Mouse (Mus musculus) forebrain, embryonic 14.5 days (tissue): Measurements from ENCODE around the gene Syne1. TPM values are rescaled to one million over a fixed set of nuclear protein-coding genes. Genes with fewer than 3 reads are reported as not detected.

Experiments
- ATAC-seq: fragments of 200-750 bp; cut with Nextera tagmentation; 2 replicates; pipeline ENCODE4 v1.8.0; 2017; ENCODE audit warnings: mild to moderate bottlenecking, moderate library complexity
- DNase-seq: peaks from one replicate; pipeline ENCODE4 v3.0.0-alpha.2; 2015; ENCODE audit warnings: low spot score
- H3K27ac ChIP-seq: fragments of 300-500 bp; sonication (generic); 2 replicates; pipeline ENCODE4 v1.5.1; 2014; ENCODE audit warnings: low read depth, mild to moderate bottlenecking, control low read depth, low read length, moderate library complexity
- H3K27me3 ChIP-seq: fragments of 300-500 bp; sonication (generic); replicated peaks from 2 replicates; pipeline ENCODE4 v1.6.1; 2014; ENCODE audit warnings: low read length, control low read depth, mixed read lengths; ENCODE audit not compliant: control insufficient read depth, insufficient read depth
- H3K36me3 ChIP-seq: fragments of 300-500 bp; sonication (generic); 2 replicates; pipeline ENCODE4 v1.6.1; 2014; ENCODE audit warnings: low read length, control low read depth; ENCODE audit not compliant: control insufficient read depth, insufficient read depth
- H3K4me1 ChIP-seq: fragments of 300-500 bp; sonication (generic); 2 replicates; pipeline ENCODE4 v1.6.1; 2014; ENCODE audit warnings: antibody characterized with exemption, low read length, control low read depth; ENCODE audit not compliant: control insufficient read depth, insufficient read depth
- H3K4me2 ChIP-seq: fragments of 300-500 bp; sonication (generic); 2 replicates; pipeline ENCODE4 v1.6.1; 2014; ENCODE audit warnings: mild to moderate bottlenecking, control low read depth, low read length
- H3K4me3 ChIP-seq: fragments of 300-500 bp; sonication (generic); 2 replicates; pipeline ENCODE4 v1.5.1; 2014; ENCODE audit warnings: low read depth, low read length, control low read depth
- H3K9ac ChIP-seq: fragments of 300-500 bp; sonication (generic); 2 replicates; pipeline ENCODE4 v1.6.1; 2014; ENCODE audit warnings: mild to moderate bottlenecking, low read length, control low read depth, moderate library complexity
- H3K9me3 ChIP-seq: fragments of 300-500 bp; sonication (generic); replicated peaks from 2 replicates; pipeline ENCODE4 v1.6.1; 2016; ENCODE audit warnings: low read length, control low read depth, mixed read lengths; ENCODE audit not compliant: control insufficient read depth
- WGBS: fragments of 180-500 bp; shearing (Covaris S2); extraction: QIAGEN DNeasy Blood & Tissue Kit; methylation state at CpG from one replicate; pipeline ENCODE4 v1.1.7; 2014; 5-methylcytosine and 5-hydroxymethylcytosine counted together
- polyA plus RNA-seq: library from polyadenylated mRNA; unstranded; fragments of >200 nt; fragmentation: Nextera tagmentation; extraction: Ambion mirVana; gene quantifications from 2 replicates; pipeline ENCODE4 v1.2.1, GENCODE M21; 2014

Gene Syne1
- polyA plus RNA-seq, 1 experiment from 2014 or later: 3.4 TPM

DNA sequence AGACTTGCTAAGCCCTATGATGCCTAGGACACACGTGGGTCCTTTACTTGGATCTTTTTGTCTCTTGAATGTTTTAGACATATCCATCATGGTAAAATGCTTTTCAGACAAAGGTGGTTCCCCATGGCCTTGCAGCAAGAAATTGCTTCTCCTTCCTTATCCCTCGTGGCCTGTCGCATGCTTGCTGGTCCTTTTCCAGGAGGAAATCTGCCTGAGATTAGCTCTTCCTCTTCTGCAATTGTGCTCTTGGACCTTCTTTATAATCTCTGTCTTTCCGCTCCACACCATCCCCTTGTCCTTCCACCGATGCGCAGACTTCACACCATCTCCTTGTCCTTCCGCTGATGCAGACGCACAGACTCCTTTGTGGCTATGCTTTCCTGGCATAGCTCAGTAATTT lies 18.8 kb upstream of the Syne1 start:
- ATAC-seq (no peak), DNase-seq (no peak)
- no peak overlapping the region for H3K9ac ChIP-seq
- no peak overlapping the region for H3K4me3 ChIP-seq
- no peaks in the 10 kb centered on the region for H3K9me3 ChIP-seq
- H3K4me1 ChIP-seq: no peaks in the 10 kb centered on the region
- H3K27ac ChIP-seq: no peak overlapping the region
- H3K4me2 ChIP-seq: no peak overlapping the region
- no peaks in the 10 kb centered on the region for H3K36me3 ChIP-seq
- WGBS: 93% methylated on average over 8 of the region's 8 CpGs
- H3K27me3 ChIP-seq: no peaks in the 10 kb centered on the region

DNA sequence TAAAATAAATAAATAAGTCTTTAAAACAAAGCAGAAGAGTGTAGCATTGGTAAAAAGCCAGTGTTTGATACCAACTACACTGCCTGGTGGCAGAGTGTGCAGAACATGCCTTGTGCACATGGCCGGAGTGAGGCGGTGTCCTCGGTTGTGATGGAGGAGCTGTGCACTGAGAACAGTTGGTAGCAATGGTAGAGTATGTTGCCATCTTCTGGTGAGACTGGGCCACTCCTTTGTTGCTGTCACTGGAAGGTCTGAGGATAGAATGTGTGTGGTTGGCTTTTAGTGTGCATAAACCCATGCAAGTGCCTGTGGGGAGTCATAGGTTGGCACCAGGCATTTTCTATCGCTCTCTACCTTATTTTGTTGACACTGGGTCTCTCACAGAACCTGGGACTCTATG lies 17.7 kb upstream of the Syne1 start:
- H3K27me3 ChIP-seq: no peaks in the 10 kb centered on the region
- H3K27ac ChIP-seq: no peak overlapping the region
- H3K4me2 ChIP-seq: no peak overlapping the region
- H3K4me1 ChIP-seq: no peaks in the 10 kb centered on the region
- DNase-seq: no peak
- no peak for ATAC-seq
- WGBS: 92% methylated on average over 4 of the region's 4 CpGs
- no peaks in the 10 kb centered on the region for H3K9me3 ChIP-seq
- H3K36me3 ChIP-seq: no peaks in the 10 kb centered on the region
- no peak overlapping the region for H3K9ac ChIP-seq
- H3K4me3 ChIP-seq: no peak overlapping the region

DNA sequence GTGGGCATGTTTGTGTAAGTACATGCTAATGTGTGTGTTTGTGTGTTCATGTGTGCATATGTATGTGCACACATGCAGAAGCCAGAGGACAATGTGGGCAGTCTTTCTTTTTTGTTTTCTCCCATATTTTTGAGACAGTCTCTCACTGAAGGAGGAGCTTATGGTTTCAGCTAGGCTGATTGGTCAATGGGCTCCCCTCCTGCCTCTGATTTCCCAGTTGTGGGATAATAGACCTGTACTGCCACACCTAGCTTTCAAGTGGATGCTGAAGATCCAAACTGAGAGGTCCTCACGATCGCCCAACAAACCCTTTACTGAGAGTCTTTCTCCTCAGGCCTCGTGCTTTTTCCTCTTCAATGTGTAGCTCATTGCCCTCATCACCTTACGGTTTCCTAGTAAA lies 10.4 kb upstream of the Syne1 start:
- Histone ChIP-seq H3K27me3 (no peaks in the 10 kb centered on the region), H3K4me2 (no peak overlapping the region), H3K36me3 (no peaks in the 10 kb centered on the region), H3K9ac (no peak overlapping the region), H3K4me1 (no peaks in the 10 kb centered on the region), H3K27ac (no peak overlapping the region), H3K9me3 (no peaks in the 10 kb centered on the region), H3K4me3 (no peak overlapping the region)
- ATAC-seq (no peak), DNase-seq (no peak)
- WGBS: 86% methylated on average over 4 of the region's 4 CpGs

DNA sequence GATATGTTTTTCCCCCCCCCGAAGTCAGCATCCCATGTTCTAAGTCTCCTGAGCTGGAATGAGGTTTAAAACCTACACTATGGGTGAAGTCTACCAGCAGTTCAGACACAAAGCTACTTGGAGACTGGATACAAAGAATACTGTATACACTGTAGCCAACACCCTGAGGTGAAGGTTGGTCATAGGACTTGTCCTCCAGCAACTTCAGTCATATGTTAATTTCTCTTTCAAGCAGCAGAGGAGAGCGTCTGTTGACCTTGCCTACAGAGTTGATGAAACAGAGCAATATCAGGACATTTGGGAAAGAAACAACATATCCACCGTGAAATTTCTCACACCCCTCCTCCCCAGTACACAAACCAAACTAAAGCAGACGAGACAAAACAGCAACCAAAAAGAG lies 9.2 kb upstream of the Syne1 start:
- no peaks in the 10 kb centered on the region for H3K9me3 ChIP-seq
- H3K27ac ChIP-seq: no peak overlapping the region
- H3K9ac ChIP-seq: no peak overlapping the region
- no peaks in the 10 kb centered on the region for H3K36me3 ChIP-seq
- DNase-seq (no peak), ATAC-seq (no peak)
- no peak overlapping the region for H3K4me2 ChIP-seq
- H3K4me1 ChIP-seq: no peaks in the 10 kb centered on the region
- H3K27me3 ChIP-seq: no peaks in the 10 kb centered on the region
- H3K4me3 ChIP-seq: no peak overlapping the region
- 82% methylated on average over 4 of the region's 4 CpGs for WGBS

DNA sequence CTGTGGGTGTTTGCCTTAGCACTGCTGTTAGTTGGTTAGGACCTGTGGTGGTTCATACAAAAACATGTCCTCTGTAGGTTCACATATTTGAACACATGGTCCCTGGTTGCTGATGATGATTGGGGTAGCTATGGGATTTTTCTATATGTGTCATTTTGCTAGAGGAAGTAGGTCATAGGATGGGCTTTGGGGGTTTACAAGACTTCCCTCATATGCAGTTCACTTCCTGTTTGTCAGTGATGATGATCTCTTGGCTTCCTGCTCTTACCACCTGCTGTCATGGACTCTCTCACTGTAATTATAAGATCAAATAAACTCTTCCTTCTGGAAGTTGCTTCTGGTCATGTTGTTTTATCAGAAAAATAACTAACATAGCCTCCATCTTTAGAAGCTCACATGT lies 7.5 kb upstream of the Syne1 start:
- Histone ChIP-seq H3K9ac (no peak overlapping the region), H3K9me3 (no peaks in the 10 kb centered on the region), H3K4me1 (no peaks in the 10 kb centered on the region), H3K4me2 (no peak overlapping the region), H3K27me3 (no peaks in the 10 kb centered on the region), H3K27ac (no peak overlapping the region), H3K36me3 (no peaks in the 10 kb centered on the region), H3K4me3 (no peak overlapping the region)
- ATAC-seq: no peak
- no peak for DNase-seq

DNA sequence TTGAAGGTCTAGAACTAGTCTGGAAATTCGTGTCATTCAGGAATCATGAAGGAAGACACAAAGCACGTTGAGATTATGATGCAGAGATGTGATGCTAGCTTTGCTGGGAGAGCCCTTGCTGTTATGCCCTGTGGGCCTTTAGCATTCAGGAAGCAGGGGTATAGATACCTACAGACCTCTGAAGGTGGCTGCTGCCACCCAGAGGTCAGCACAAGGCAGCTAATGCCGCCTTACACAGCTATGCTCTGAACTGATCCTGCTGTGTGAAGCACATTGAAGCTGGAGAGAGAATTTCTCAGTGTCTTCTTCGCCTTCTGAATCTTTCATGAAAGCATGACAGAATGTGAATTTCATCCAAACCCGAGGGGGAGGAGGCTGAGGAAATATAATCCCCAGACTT lies 3.7 kb upstream of the Syne1 start:
- H3K4me3 ChIP-seq: no peak overlapping the region
- ATAC-seq (no peak), DNase-seq (peak; percentile 33)
- H3K4me2 ChIP-seq: no peak overlapping the region
- no peak overlapping the region for H3K9ac ChIP-seq
- no peak overlapping the region for H3K27ac ChIP-seq
- H3K27me3 ChIP-seq: no peaks in the 10 kb centered on the region
- no peaks in the 10 kb centered on the region for H3K4me1 ChIP-seq
- no peaks in the 10 kb centered on the region for H3K9me3 ChIP-seq
- no peaks in the 10 kb centered on the region for H3K36me3 ChIP-seq
- 21% methylated on average over 5 of the region's 5 CpGs for WGBS

DNA sequence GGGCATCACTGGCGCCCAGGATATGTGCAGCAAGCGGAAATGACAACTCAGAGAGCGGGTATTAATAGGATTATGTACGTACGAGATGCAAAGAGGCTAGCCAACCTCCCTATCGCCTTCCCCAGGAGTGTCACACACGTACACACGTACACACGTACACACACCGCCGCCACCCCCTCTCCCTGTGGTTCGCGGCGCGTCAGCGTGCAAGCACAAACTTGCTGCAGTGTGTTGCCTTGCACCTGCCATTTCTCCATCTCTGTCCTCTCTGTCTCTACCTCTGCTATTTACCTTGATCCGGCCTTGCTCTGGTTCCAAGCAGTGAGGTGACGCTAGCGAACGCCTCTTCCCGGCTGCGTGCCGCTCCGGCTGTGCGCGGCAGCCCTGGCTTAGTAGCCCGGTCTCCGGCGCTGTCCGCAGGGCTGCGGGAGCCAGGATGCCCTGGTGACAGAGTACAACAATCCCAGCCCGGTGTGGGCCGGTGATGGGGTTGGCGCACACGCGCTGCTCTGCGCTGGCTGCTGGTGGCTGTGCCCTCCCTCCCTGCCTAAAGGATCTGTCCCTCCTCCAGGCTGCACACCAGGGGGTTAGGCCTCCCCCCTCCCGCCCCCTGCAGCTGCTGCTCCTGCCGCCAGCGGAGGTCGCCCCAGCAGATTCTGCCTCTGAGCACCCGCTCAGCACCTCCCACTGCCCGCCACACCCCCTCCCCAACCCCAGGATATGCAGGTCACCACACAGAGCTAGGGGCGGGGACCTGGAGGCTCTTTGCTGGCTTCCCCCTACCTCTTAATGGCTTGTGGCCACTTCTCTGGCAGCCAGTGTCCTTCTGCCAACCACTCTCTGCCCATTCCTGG lies 887 bp downstream of the Syne1 start:
- Histone ChIP-seq H3K27ac (peak overlapping the region; percentile 44; the same call in 1 of the 2 replicates), H3K4me1 (no peaks in the 10 kb centered on the region), H3K9me3 (no peaks in the 10 kb centered on the region), H3K4me2 (peak overlapping the region; percentile 89), H3K4me3 (peak overlapping the region; percentile 53), H3K27me3 (no peaks in the 10 kb centered on the region), H3K9ac (peak overlapping the region; percentile 77), H3K36me3 (no peaks in the 10 kb centered on the region)
- DNase-seq: peak; percentile 57
- under 1% methylated on average over 43 of the region's 44 CpGs for WGBS
- ATAC-seq: peak; percentile 90

DNA sequence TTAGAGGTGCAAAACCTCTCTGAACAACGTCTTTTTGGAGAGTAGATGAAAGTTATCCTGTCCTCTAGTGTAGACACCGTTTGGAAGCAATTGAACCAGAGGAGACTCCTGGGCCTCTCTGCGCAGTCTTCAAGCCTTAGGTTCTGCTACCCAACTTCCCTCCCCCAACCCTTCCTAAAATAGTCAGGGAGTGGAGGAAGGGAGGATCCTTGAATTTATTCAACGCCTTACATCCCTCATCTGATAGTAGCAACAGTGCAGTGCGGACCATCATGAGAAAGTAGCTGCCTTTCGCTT lies 1.5 kb downstream of the Syne1 start:
- no peaks in the 10 kb centered on the region for H3K4me1 ChIP-seq
- H3K4me3 ChIP-seq: peak overlapping the region; percentile 53
- DNase-seq (no peak), ATAC-seq (no peak; the same call in 1 of the 2 replicates)
- H3K27ac ChIP-seq: no peak overlapping the region
- peak overlapping the region; percentile 77 for H3K9ac ChIP-seq
- H3K4me2 ChIP-seq: peak overlapping the region; percentile 89
- no peaks in the 10 kb centered on the region for H3K36me3 ChIP-seq
- no peaks in the 10 kb centered on the region for H3K27me3 ChIP-seq
- H3K9me3 ChIP-seq: no peaks in the 10 kb centered on the region
- 3% methylated on average over 6 of the region's 6 CpGs for WGBS

DNA sequence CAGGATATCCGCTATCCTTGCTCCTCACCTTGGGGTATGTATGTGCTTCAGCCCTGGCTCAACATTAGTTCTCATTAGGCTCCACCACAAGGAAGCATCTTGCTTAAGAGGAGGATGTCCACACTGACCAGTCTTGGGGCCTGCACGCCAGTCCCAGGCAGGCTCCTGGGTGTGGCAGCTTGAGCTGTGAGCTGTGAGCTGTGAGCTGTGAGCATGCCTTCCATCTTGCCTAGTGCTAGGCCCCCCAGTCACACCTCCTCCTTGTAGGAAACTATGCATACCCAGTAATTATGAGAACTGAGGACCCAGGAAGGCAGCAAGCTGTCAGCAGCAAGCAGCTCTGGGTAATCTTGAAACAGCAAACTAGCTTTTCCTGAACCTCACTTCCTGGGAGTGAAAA lies 2.6 kb downstream of the Syne1 start:
- no peak overlapping the region for H3K4me3 ChIP-seq
- WGBS: 84% methylated on average over 2 of the region's 2 CpGs
- no peaks in the 10 kb centered on the region for H3K4me1 ChIP-seq
- H3K9me3 ChIP-seq: no peaks in the 10 kb centered on the region
- H3K4me2 ChIP-seq: no peak overlapping the region
- no peaks in the 10 kb centered on the region for H3K27me3 ChIP-seq
- DNase-seq (no peak), ATAC-seq (no peak)
- no peak overlapping the region for H3K9ac ChIP-seq
- H3K27ac ChIP-seq: no peak overlapping the region
- no peaks in the 10 kb centered on the region for H3K36me3 ChIP-seq
